21 mouse cellular contexts compared by ENCODE assay signal in the genomic region with DNA sequence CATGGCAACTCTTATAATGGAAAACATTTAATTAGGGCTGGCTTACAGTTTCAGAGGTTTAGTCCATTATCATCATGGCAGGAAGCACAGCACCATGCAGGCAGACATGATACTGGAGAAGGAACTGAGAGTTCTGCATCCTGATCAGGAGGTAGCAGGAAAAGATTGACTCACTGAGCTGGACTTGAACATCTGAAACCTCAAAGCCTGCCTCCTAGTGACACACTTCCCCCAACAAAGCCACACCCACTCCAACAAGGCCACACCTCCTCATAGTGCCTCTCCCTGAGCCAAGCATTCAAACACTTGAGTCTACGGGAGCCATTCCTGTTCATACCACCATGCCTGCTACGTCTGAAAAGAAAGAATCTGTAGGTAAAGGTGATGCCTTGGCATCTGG. TPM values are rescaled to one million over a fixed set of nuclear protein-coding genes. Genes with fewer than 3 reads are reported as not detected.
DNase-seq lines count a peak whose midpoint lies in the region; ATAC-seq and TF ChIP-seq lines count a peak whose summit lies in the region.
"Had no signal": no experiment of that assay in that cellular context is flagged by ENCODE, and none has a peak within 500 bp of the region (broad histone marks: within the 10 kb centered on the region; RNA-seq: fewer than 3 reads in every experiment).

No protein-coding gene starts in this region.

- no peaks in the 10 kb centered on the region for H3K9me3 ChIP-seq in intestine, embryonic 16.5 days (ENCODE audit: control insufficient read depth, low read length)
- H3K9me3 ChIP-seq: embryonic facial prominence, embryonic 10.5 days; forebrain, embryonic 13.5 days; heart, embryonic 10.5 days; hindbrain, embryonic 12.5 days had no signal

- H3K79me2 ChIP-seq in macrophage (ENCODE audit: inconsistent target) = peaks cover 72% of the 10 kb centered on the region

- peak; percentile 70 for DNase-seq in 416B (ENCODE audit: low read depth)
- peak; percentile 85 for DNase-seq in ES-CJ7 (ENCODE audit: low read depth, low spot score)
- DNase-seq in right cerebral cortex, adult 2 months (ENCODE audit: low spot score in 2 of 2) = no peak
- DNase-seq in thymus, postnatal 0 days (ENCODE audit: low spot score) = no peak
- DNase-seq: adrenal gland, postnatal 10 days; cerebellum, adult 2 months; forebrain, postnatal 0 days; gastrocnemius, adult 2 months; gastrocnemius, postnatal 36 days; heart, adult 18-20 months; heart, postnatal 10 days; heart, postnatal 4 days had no signal

- H3K4me3 ChIP-seq in bone marrow macrophage, adult 2 months (ENCODE audit: insufficient read depth, low read length) = peak overlapping the region; percentile 34
- peak overlapping the region; percentile 3 for H3K4me3 ChIP-seq in macrophage (ENCODE audit: inconsistent target)
- no peak overlapping the region for H3K4me3 ChIP-seq in intestine, embryonic 16.5 days (ENCODE audit: low read length)
- H3K4me3 ChIP-seq: embryonic facial prominence, embryonic 10.5 days; forebrain, embryonic 13.5 days; gastrocnemius, adult 2 months; heart, embryonic 10.5 days; hindbrain, embryonic 12.5 days had no signal

- H3K36me3 ChIP-seq in macrophage (ENCODE audit: inconsistent target) = no peaks in the 10 kb centered on the region
- H3K36me3 ChIP-seq in intestine, embryonic 16.5 days (ENCODE audit: control insufficient read depth, insufficient read depth, low read length) = no peaks in the 10 kb centered on the region
- H3K36me3 ChIP-seq: embryonic facial prominence, embryonic 10.5 days; heart, embryonic 10.5 days; hindbrain, embryonic 12.5 days had no signal

- TF ChIP-seq POLR2A in bone marrow macrophage, adult 2 months (IDR thresholded peaks at IDR 0.05; ENCODE audit: borderline replicate concordance, low read depth, low read length) = no peak

- TF ChIP-seq CTCF in bone marrow macrophage, adult 2 months (IDR thresholded peaks at IDR 0.05; ENCODE audit: low read depth, low read length) = no peak

- H3K27me3 ChIP-seq in intestine, embryonic 16.5 days (replicated peaks; ENCODE audit: control insufficient read depth, insufficient read depth, low read length) = no peaks in the 10 kb centered on the region
- H3K27me3 ChIP-seq: forebrain, embryonic 13.5 days; hindbrain, embryonic 12.5 days had no signal

- H3K4me2 ChIP-seq in intestine, embryonic 16.5 days (ENCODE audit: low read depth, low read length) = no peak overlapping the region
- H3K4me2 ChIP-seq: forebrain, embryonic 13.5 days; hindbrain, embryonic 12.5 days had no signal

- no peak for ATAC-seq in intestine, embryonic 16.5 days
- ATAC-seq: CD4-positive, CD25-positive, alpha-beta regulatory T cell, adult 4 months; forebrain, embryonic 13.5 days; forebrain, postnatal 0 days; hindbrain, embryonic 16.5 days had no signal

- H3K9ac ChIP-seq in intestine, embryonic 16.5 days (ENCODE audit: low read depth, low read length) = no peak overlapping the region
- H3K9ac ChIP-seq: forebrain, embryonic 13.5 days; forebrain, postnatal 0 days; hindbrain, embryonic 12.5 days had no signal

- peak overlapping the region; percentile 92 for H3K27ac ChIP-seq in bone marrow macrophage, adult 2 months (ENCODE audit: insufficient read depth, low read depth, low read length)
- H3K27ac ChIP-seq in macrophage = peak overlapping the region; percentile 94
- no peak overlapping the region for H3K27ac ChIP-seq in intestine, embryonic 16.5 days (ENCODE audit: low read length)
- H3K27ac ChIP-seq: embryonic facial prominence, embryonic 10.5 days; forebrain, embryonic 13.5 days; gastrocnemius, adult 2 months; heart, embryonic 10.5 days; hindbrain, embryonic 12.5 days had no signal

- 86% methylated on average over 2 of the region's 2 CpGs for WGBS in macrophage (ENCODE audit: missing documents)
- WGBS in intestine, embryonic 16.5 days = 78% methylated on average over 2 of the region's 2 CpGs

- peaks cover 83% of the 10 kb centered on the region for H3K4me1 ChIP-seq in bone marrow macrophage, adult 2 months (ENCODE audit: control insufficient read depth, insufficient read depth, low read length)
- peaks cover 12% of the 10 kb centered on the region for H3K4me1 ChIP-seq in intestine, embryonic 16.5 days (ENCODE audit: control insufficient read depth, insufficient read depth, low read length)

RNA-seq across cellular contexts. Expression of gene Nav1, which starts 26.8 kb away (rescaled TPM):
- 80.6 and 81.3 TPM in 2 replicates for polyA plus RNA-seq in bone marrow macrophage, adult 2 months (2012; ENCODE audit: insufficient read depth, insufficient read length, missing spikeins)
- total RNA-seq in macrophage (2018; cell fraction: chromatin; rRNA removed) = 100 to 1,000 TPM in 23 of 26 experiments, 10 to 100 TPM in 3; 59.0 to 292 (median 135) TPM
- 10 to 100 TPM; 16.1 to 57.6 (median 32.9) TPM for total RNA-seq in macrophage (2018; cell fraction: cytosol; rRNA removed)
- 100 to 1,000 TPM in 6 of 26 experiments, 10 to 100 TPM in 20; 40.7 to 174 (median 60.5) TPM for total RNA-seq in macrophage (2018; cell fraction: nucleus; rRNA removed)
- polyA plus RNA-seq in macrophage (2018) = 23.0 to 33.0 TPM (median 24.1 TPM) in 3 replicates
- polyA plus RNA-seq in intestine, embryonic 16.5 days (2015; fragmentation: Nextera tagmentation; extraction: Ambion mirVana) = 8.8 and 9.0 TPM in 2 replicates
- 3.3 and 3.5 TPM in 2 replicates for polyA plus RNA-seq in thymus, postnatal 0 days (2015; fragmentation: Nextera tagmentation; extraction: Ambion mirVana)

Comparison
In these comparisons a context has a peak if more than half of its experiments do, and no peak if none do; other contexts are left out.
1. DNase-seq: peak in 416B (single experiment) and ES-CJ7 (single experiment); none in right cerebral cortex, adult 2 months (0 of 2) and thymus, postnatal 0 days (single experiment).